Mouse (Mus musculus): Measurements from ENCODE around the gene Bag5.

GRCm38 (mm10) chr12:111722654-111723053 lies 9.6 kb upstream of the Bag5 start:
- TF ChIP-seq CTCF (IDR thresholded peaks at IDR 0.05; ENCODE audit: low read depth) (peak; percentile 75), EP300 (optimal IDR thresholded peaks at IDR 0.05) (no peak)

All from stomach, postnatal 0 days (tissue).